8 mouse cellular contexts compared by ENCODE assay signal in genomic region chr1:135259128-135259436, GRCm38 (mm10). TPM values are rescaled to one million over a fixed set of nuclear protein-coding genes. Genes with fewer than 3 reads are reported as not detected.
DNase-seq lines count a peak whose midpoint lies in the region; ATAC-seq and TF ChIP-seq lines count a peak whose summit lies in the region.

No protein-coding gene starts in this region.

- H3K9me3 ChIP-seq in embryonic facial prominence, embryonic 13.5 days = no peaks in the 10 kb centered on the region
- H3K9me3 ChIP-seq in limb, embryonic 14.5 days (ENCODE audit: control insufficient read depth, low read length) = no peaks in the 10 kb centered on the region
- no peaks in the 10 kb centered on the region for H3K9me3 ChIP-seq in midbrain, postnatal 0 days (ENCODE audit: low read length)
- no peaks in the 10 kb centered on the region for H3K9me3 ChIP-seq in stomach, embryonic 14.5 days (ENCODE audit: control insufficient read depth, low read depth, low read length)

- peak; percentile 90 for TF ChIP-seq CTCF in midbrain, postnatal 0 days (IDR thresholded peaks at IDR 0.05)

- peak overlapping the region; percentile 83 for H3K27ac ChIP-seq in embryonic facial prominence, embryonic 13.5 days
- H3K27ac ChIP-seq in limb, embryonic 14.5 days (replicated peaks; ENCODE audit: low read depth, low read length) = 0 out of 2 replicates have a peak overlapping the region, but pooled peaks have one; percentile 56
- no peak overlapping the region for H3K27ac ChIP-seq in midbrain, postnatal 0 days (ENCODE audit: low read depth, low read length)
- peak overlapping the region; percentile 81 for H3K27ac ChIP-seq in stomach, embryonic 14.5 days (ENCODE audit: low read length)

- peak overlapping the region; percentile 27 for H3K4me3 ChIP-seq in embryonic facial prominence, embryonic 13.5 days
- peak overlapping the region; percentile 15 for H3K4me3 ChIP-seq in limb, embryonic 14.5 days (replicated peaks; ENCODE audit: low read length)
- no peak overlapping the region for H3K4me3 ChIP-seq in midbrain, postnatal 0 days (ENCODE audit: low read depth, low read length)
- H3K4me3 ChIP-seq in stomach, embryonic 14.5 days (ENCODE audit: low read depth, low read length) = peak overlapping the region; percentile 12; the same call in 1 of the 2 replicates

- no peak for TF ChIP-seq POLR2A in limb, embryonic 14.5 days (IDR thresholded peaks at IDR 0.05; ENCODE audit: borderline replicate concordance, extremely low read depth, insufficient read depth, insufficient read length)

- H3K4me1 ChIP-seq in embryonic facial prominence, embryonic 13.5 days = peaks cover 15% of the 10 kb centered on the region
- H3K4me1 ChIP-seq in limb, embryonic 14.5 days (ENCODE audit: control insufficient read depth, insufficient read depth, low read length) = peaks cover 7% of the 10 kb centered on the region
- H3K4me1 ChIP-seq in midbrain, postnatal 0 days (ENCODE audit: insufficient read depth, low read length) = no peaks in the 10 kb centered on the region
- H3K4me1 ChIP-seq in stomach, embryonic 14.5 days (ENCODE audit: control insufficient read depth, insufficient read depth, low read length) = no peaks in the 10 kb centered on the region; the same call in 1 of the 2 replicates

- WGBS in embryonic facial prominence, embryonic 13.5 days = 1% methylated on average over 10 of the region's 10 CpGs
- WGBS in limb, embryonic 14.5 days = under 1% methylated on average over 10 of the region's 10 CpGs
- 1% methylated on average over 10 of the region's 10 CpGs for WGBS in midbrain, postnatal 0 days
- 2% methylated on average over 10 of the region's 10 CpGs for WGBS in stomach, embryonic 14.5 days

- no peaks in the 10 kb centered on the region for H3K27me3 ChIP-seq in embryonic facial prominence, embryonic 13.5 days
- H3K27me3 ChIP-seq in limb, embryonic 14.5 days (ENCODE audit: control insufficient read depth, insufficient read depth, low read length) = no peaks in the 10 kb centered on the region
- H3K27me3 ChIP-seq in midbrain, postnatal 0 days (ENCODE audit: insufficient read depth, low read length) = no peaks in the 10 kb centered on the region
- no peaks in the 10 kb centered on the region for H3K27me3 ChIP-seq in stomach, embryonic 14.5 days (ENCODE audit: control insufficient read depth, insufficient read depth, low read length)

- DNase-seq in B cell, adult 2 months = peak; percentile 76 to 78
- DNase-seq in adrenal gland, postnatal 4 days (ENCODE audit: low spot score in 2 of 2) = peak; percentile 39 to 58
- peak; percentile 71 for DNase-seq in heart, adult 8-10 months (ENCODE audit: low spot score)
- DNase-seq in kidney, adult 8-10 months = peak; percentile 81 to 88
- peak; percentile 86 for DNase-seq in limb, embryonic 14.5 days (ENCODE audit: low spot score)
- peak; percentile 92 for DNase-seq in midbrain, postnatal 0 days (ENCODE audit: low spot score)

- ATAC-seq in embryonic facial prominence, embryonic 13.5 days (ENCODE audit: insufficient number of reproducible peaks, insufficient read depth, low FRiP score, low TSS enrichment, low read depth) = no peak; the same call in 1 of the 2 replicates
- ATAC-seq in limb, embryonic 14.5 days (ENCODE audit: low FRiP score, low read depth) = peak; percentile 80
- ATAC-seq in midbrain, postnatal 0 days (ENCODE audit: low FRiP score) = peak; percentile 76
- ATAC-seq in stomach, embryonic 14.5 days (ENCODE audit: insufficient number of reproducible peaks, insufficient read depth, low FRiP score, low read depth) = peak; percentile 53; the same call in 1 of the 2 replicates

- H3K36me3 ChIP-seq in embryonic facial prominence, embryonic 13.5 days = peaks cover 27% of the 10 kb centered on the region
- peaks cover 19% of the 10 kb centered on the region for H3K36me3 ChIP-seq in limb, embryonic 14.5 days (ENCODE audit: control insufficient read depth, insufficient read depth, low read length)
- H3K36me3 ChIP-seq in midbrain, postnatal 0 days (ENCODE audit: insufficient read depth, low read length) = peaks cover 19% of the 10 kb centered on the region
- peaks cover 14% of the 10 kb centered on the region; the same call in 1 of the 2 replicates for H3K36me3 ChIP-seq in stomach, embryonic 14.5 days (ENCODE audit: control insufficient read depth, insufficient read depth, low read length)

- H3K4me2 ChIP-seq in embryonic facial prominence, embryonic 13.5 days = peak overlapping the region; percentile 58
- H3K4me2 ChIP-seq in limb, embryonic 14.5 days (replicated peaks; ENCODE audit: low read depth, low read length, severe bottlenecking) = peak overlapping the region; percentile 61
- peak overlapping the region; percentile 43 for H3K4me2 ChIP-seq in midbrain, postnatal 0 days (ENCODE audit: low read depth, low read length, poor library complexity, severe bottlenecking)
- H3K4me2 ChIP-seq in stomach, embryonic 14.5 days (replicated peaks; ENCODE audit: low read depth, low read length) = peak overlapping the region; percentile 37

- H3K9ac ChIP-seq in embryonic facial prominence, embryonic 13.5 days = peak overlapping the region; percentile 41; the same call in 1 of the 2 replicates
- peak overlapping the region; percentile 38; the same call in 1 of the 2 replicates for H3K9ac ChIP-seq in limb, embryonic 14.5 days (ENCODE audit: low read depth, low read length, severe bottlenecking)
- H3K9ac ChIP-seq in midbrain, postnatal 0 days (replicated peaks; ENCODE audit: low read length, poor library complexity, severe bottlenecking) = no peak overlapping the region
- no peak overlapping the region for H3K9ac ChIP-seq in stomach, embryonic 14.5 days (replicated peaks; ENCODE audit: low read depth, low read length)

RNA-seq across cellular contexts. Expression of gene Elf3, which starts 0.7 kb away (rescaled TPM):
- total RNA-seq in adrenal gland, postnatal 4 days (2021) = 1 to 10 TPM in 1 of 2 experiments, under 1 TPM in 1; 0.37 to 4.7 TPM
- 9.0 and 12.2 TPM in 2 replicates for polyA plus RNA-seq in embryonic facial prominence, embryonic 13.5 days (2015; fragmentation: Nextera tagmentation; extraction: Ambion mirVana)
- under 1 TPM in 1 of 4 experiments, not detected in 3; 0.14 TPM for total RNA-seq in heart, adult 8-10 months (2022)
- 2.3 and 2.8 TPM in 2 replicates for polyA plus RNA-seq in limb, embryonic 14.5 days (2012; rRNA removed)
- 4.5 and 6.4 TPM in 2 replicates for polyA plus RNA-seq in limb, embryonic 14.5 days (2014; fragmentation: Nextera tagmentation; extraction: Ambion mirVana)
- total RNA-seq in midbrain, postnatal 0 days (2014; rRNA removed) = 0.14 and 0.77 TPM in 2 replicates
- 0.36 and 0.60 TPM in 2 replicates for polyA plus RNA-seq in midbrain, postnatal 0 days (2015; fragmentation: Nextera tagmentation; extraction: Ambion mirVana)
- 98.9 and 104 TPM in 2 replicates for polyA plus RNA-seq in stomach, embryonic 14.5 days (2014; fragmentation: Nextera tagmentation; extraction: Ambion mirVana)

RNA-seq across cellular contexts. Expression of gene Rnpep, which starts 24.8 kb away (rescaled TPM):
- total RNA-seq in adrenal gland, postnatal 4 days (2021) = 10 to 100 TPM; 47.3 to 48.8 TPM
- polyA plus RNA-seq in embryonic facial prominence, embryonic 13.5 days (2015; fragmentation: Nextera tagmentation; extraction: Ambion mirVana) = 87.9 and 93.5 TPM in 2 replicates
- total RNA-seq in heart, adult 8-10 months (2022) = 10 to 100 TPM; 18.9 to 22.7 (median 21.2) TPM
- 39.4 and 39.6 TPM in 2 replicates for polyA plus RNA-seq in limb, embryonic 14.5 days (2012; rRNA removed)
- polyA plus RNA-seq in limb, embryonic 14.5 days (2014; fragmentation: Nextera tagmentation; extraction: Ambion mirVana) = 77.0 and 82.4 TPM in 2 replicates
- 76.3 and 79.7 TPM in 2 replicates for total RNA-seq in midbrain, postnatal 0 days (2014; rRNA removed)
- polyA plus RNA-seq in midbrain, postnatal 0 days (2015; fragmentation: Nextera tagmentation; extraction: Ambion mirVana) = 49.2 and 52.4 TPM in 2 replicates
- polyA plus RNA-seq in stomach, embryonic 14.5 days (2014; fragmentation: Nextera tagmentation; extraction: Ambion mirVana) = 124 and 128 TPM in 2 replicates

RNA-seq across cellular contexts. Expression of gene Timm17a, which starts 54.5 kb away (rescaled TPM):
- 100 to 1,000 TPM; 175 to 176 TPM for total RNA-seq in adrenal gland, postnatal 4 days (2021)
- polyA plus RNA-seq in embryonic facial prominence, embryonic 13.5 days (2015; fragmentation: Nextera tagmentation; extraction: Ambion mirVana) = 165 and 192 TPM in 2 replicates
- 100 to 1,000 TPM; 342 to 418 (median 385) TPM for total RNA-seq in heart, adult 8-10 months (2022)
- 51.7 and 56.1 TPM in 2 replicates for polyA plus RNA-seq in limb, embryonic 14.5 days (2012; rRNA removed)
- 180 and 187 TPM in 2 replicates for polyA plus RNA-seq in limb, embryonic 14.5 days (2014; fragmentation: Nextera tagmentation; extraction: Ambion mirVana)
- total RNA-seq in midbrain, postnatal 0 days (2014; rRNA removed) = 19.0 and 34.4 TPM in 2 replicates
- 165 and 166 TPM in 2 replicates for polyA plus RNA-seq in midbrain, postnatal 0 days (2015; fragmentation: Nextera tagmentation; extraction: Ambion mirVana)
- 179 and 203 TPM in 2 replicates for polyA plus RNA-seq in stomach, embryonic 14.5 days (2014; fragmentation: Nextera tagmentation; extraction: Ambion mirVana)

Comparison
In these comparisons a context has a peak if more than half of its experiments do, and no peak if none do; other contexts are left out.
1. H3K9ac ChIP-seq: peak in embryonic facial prominence, embryonic 13.5 days (single experiment) and limb, embryonic 14.5 days (single experiment); none in midbrain, postnatal 0 days (single experiment) and stomach, embryonic 14.5 days (single experiment).
2. Peak in every context shown above with its lines, with median percentiles within 50 percentile points of each other: DNase-seq and H3K4me2 ChIP-seq.